Mouse (Mus musculus) thymus, adult 2 months (tissue): ENCODE measurements around the gene Acvr1b. TPM values are rescaled to one million over a fixed set of nuclear protein-coding genes. Genes with fewer than 3 reads are reported as not detected.

Experiments used
- DNase-seq: peaks from one replicate; pipeline ENCODE4 v3.0.0; 2021
- H3K27ac ChIP-seq: fragments of 200-500 bp; 2 replicates; pipeline ENCODE4 v1.5.1; 2012; ENCODE audit warnings: low read length, control low read depth; ENCODE audit not compliant: control insufficient read depth, insufficient read depth
- H3K27me3 ChIP-seq: fragments of 200-500 bp; 2 replicates; pipeline ENCODE4 v1.6.1; 2012; ENCODE audit warnings: mild to moderate bottlenecking, low read length, moderate library complexity, mixed read lengths; ENCODE audit not compliant: control insufficient read depth, insufficient read depth
- H3K36me3 ChIP-seq: fragments of 200-500 bp; 2 replicates; pipeline ENCODE4 v1.6.1; 2012; ENCODE audit warnings: mild to moderate bottlenecking, low read length, moderate library complexity; ENCODE audit not compliant: control insufficient read depth, insufficient read depth
- H3K4me1 ChIP-seq: fragments of 200-500 bp; replicated peaks from 2 replicates; pipeline ENCODE4 v1.6.1; 2012; ENCODE audit warnings: low read length; ENCODE audit not compliant: control insufficient read depth, insufficient read depth
- H3K4me3 ChIP-seq: fragments of 200-500 bp; 2 replicates; pipeline ENCODE4 v1.5.1; 2012; ENCODE audit warnings: mild to moderate bottlenecking, low read length, control low read depth, moderate library complexity; ENCODE audit not compliant: control insufficient read depth, insufficient read depth
- CTCF ChIP-seq: fragments of 200-500 bp; IDR thresholded peaks from 2 replicates; pipeline ENCODE4 v1.5.1; 2012; ENCODE audit warnings: mild to moderate bottlenecking, control low read depth, low read length, moderate library complexity, borderline replicate concordance; ENCODE audit not compliant: control insufficient read depth, poor library complexity, insufficient read depth; ENCODE audit errors: extremely low read depth
- POLR2A ChIP-seq: fragments of 200-500 bp; IDR thresholded peaks from 2 replicates; pipeline ENCODE4 v1.6.1; 2012; ENCODE audit warnings: mild to moderate bottlenecking, low read length, control low read depth, moderate library complexity; ENCODE audit not compliant: control insufficient read depth, poor library complexity, insufficient read depth; ENCODE audit errors: extremely low read depth
- WGBS: fragments of 180-500 bp; shearing (Covaris S2); methylation state at CpG from one replicate; pipeline ENCODE4 v1.1.7; 2018; 5-methylcytosine and 5-hydroxymethylcytosine counted together
- polyA plus RNA-seq: library from polyadenylated mRNA; depleted of rRNA; stranded (reverse); fragments of >200 nt; gene quantifications from 2 replicates; pipeline ENCODE4 v1.2.3, GENCODE M21; 2012

The Acvr1b gene
- polyA plus RNA-seq, 1 experiment: 34.9 TPM

GRCm38 (mm10) chr15:101154700-101155616, 18.9 kb upstream of the Acvr1b start:
- TF ChIP-seq POLR2A (no peak), CTCF (no peak)
- WGBS: 28% methylated on average over 7 of the region's 7 CpGs
- no peak for DNase-seq
- no peaks in the 10 kb centered on the region for H3K36me3 ChIP-seq
- H3K4me1 ChIP-seq: peaks cover 18% of the 10 kb centered on the region
- no peaks in the 10 kb centered on the region for H3K27me3 ChIP-seq
- no peak overlapping the region for H3K27ac ChIP-seq
- no peak overlapping the region for H3K4me3 ChIP-seq

GRCm38 (mm10) chr15:101160128-101160527, 13.7 kb upstream of the Acvr1b start:
- Histone ChIP-seq H3K27me3 (no peaks in the 10 kb centered on the region), H3K36me3 (no peaks in the 10 kb centered on the region), H3K4me3 (no peak overlapping the region), H3K4me1 (peaks cover 11% of the 10 kb centered on the region), H3K27ac (no peak overlapping the region)
- TF ChIP-seq CTCF (no peak), POLR2A (no peak)
- DNase-seq: no peak
- WGBS: 42% methylated on average over 1 of the region's 1 CpGs

- H3K27me3 ChIP-seq: no peaks in the 10 kb centered on the region
- no peak for TF ChIP-seq POLR2A
- no peak for TF ChIP-seq CTCF
- no peak overlapping the region for H3K4me3 ChIP-seq
- no peaks in the 10 kb centered on the region for H3K36me3 ChIP-seq
- no peak overlapping the region for H3K27ac ChIP-seq
- WGBS: 61% methylated on average over 7 of the region's 7 CpGs
- peaks cover 9% of the 10 kb centered on the region; the same call in 1 of the 2 replicates for H3K4me1 ChIP-seq
- DNase-seq: no peak
These were observed 13.3 kb upstream of the Acvr1b start for GRCm38 (mm10) chr15:101160591-101160990.

GRCm38 (mm10) chr15:101161534-101161933, 12.3 kb upstream of the Acvr1b start:
- Histone ChIP-seq H3K4me1 (peaks cover 9% of the 10 kb centered on the region; the same call in 1 of the 2 replicates), H3K27ac (no peak overlapping the region), H3K27me3 (no peaks in the 10 kb centered on the region), H3K4me3 (no peak overlapping the region), H3K36me3 (no peaks in the 10 kb centered on the region)
- no peak for TF ChIP-seq POLR2A
- no peak for TF ChIP-seq CTCF
- WGBS: 92% methylated on average over 7 of the region's 7 CpGs
- DNase-seq: no peak

- no peaks in the 10 kb centered on the region for H3K27me3 ChIP-seq
- TF ChIP-seq POLR2A: no peak
- TF ChIP-seq CTCF: no peak
- no peak for DNase-seq
- H3K27ac ChIP-seq: no peak overlapping the region
- H3K36me3 ChIP-seq: no peaks in the 10 kb centered on the region
- peaks cover 9% of the 10 kb centered on the region; the same call in 1 of the 2 replicates for H3K4me1 ChIP-seq
- 93% methylated on average over 15 of the region's 15 CpGs for WGBS
- H3K4me3 ChIP-seq: no peak overlapping the region
These were observed 10.8 kb upstream of the Acvr1b start for GRCm38 (mm10) chr15:101163056-101163458.

- TF ChIP-seq CTCF (no peak), POLR2A (no peak)
- Histone ChIP-seq H3K4me3 (no peak overlapping the region), H3K4me1 (peaks cover 9% of the 10 kb centered on the region; the same call in 1 of the 2 replicates), H3K36me3 (no peaks in the 10 kb centered on the region), H3K27me3 (no peaks in the 10 kb centered on the region), H3K27ac (no peak overlapping the region)
- DNase-seq: no peak
- WGBS: 93% methylated on average over 5 of the region's 5 CpGs
These were observed 10.0 kb upstream of the Acvr1b start for GRCm38 (mm10) chr15:101163854-101164253.
